Mouse (Mus musculus) thymus, adult 2 months (tissue): ENCODE data around the gene Btbd35f8. TPM values are rescaled to one million over a fixed set of nuclear protein-coding genes. Genes with fewer than 3 reads are reported as not detected.
"Not testable (repeated sequence)": the region's sequence is repeated elsewhere in the genome, so short reads cannot be mapped to it uniquely, and the experiment has no call there.

ENCODE experiments used
- DNase-seq: peaks from one replicate; pipeline ENCODE4 v3.0.0; 2021
- H3K27ac ChIP-seq: fragments of 200-500 bp; 2 replicates; pipeline ENCODE4 v1.5.1; 2012; ENCODE audit warnings: low read length, control low read depth; ENCODE audit not compliant: control insufficient read depth, insufficient read depth
- H3K27me3 ChIP-seq: fragments of 200-500 bp; 2 replicates; pipeline ENCODE4 v1.6.1; 2012; ENCODE audit warnings: mild to moderate bottlenecking, low read length, moderate library complexity, mixed read lengths; ENCODE audit not compliant: control insufficient read depth, insufficient read depth
- H3K36me3 ChIP-seq: fragments of 200-500 bp; 2 replicates; pipeline ENCODE4 v1.6.1; 2012; ENCODE audit warnings: mild to moderate bottlenecking, low read length, moderate library complexity; ENCODE audit not compliant: control insufficient read depth, insufficient read depth
- H3K4me1 ChIP-seq: fragments of 200-500 bp; replicated peaks from 2 replicates; pipeline ENCODE4 v1.6.1; 2012; ENCODE audit warnings: low read length; ENCODE audit not compliant: control insufficient read depth, insufficient read depth
- H3K4me3 ChIP-seq: fragments of 200-500 bp; 2 replicates; pipeline ENCODE4 v1.5.1; 2012; ENCODE audit warnings: mild to moderate bottlenecking, low read length, control low read depth, moderate library complexity; ENCODE audit not compliant: control insufficient read depth, insufficient read depth
- WGBS: fragments of 180-500 bp; shearing (Covaris S2); methylation state at CpG from one replicate; pipeline ENCODE4 v1.1.7; 2018; 5-methylcytosine and 5-hydroxymethylcytosine counted together
- polyA plus RNA-seq: library from polyadenylated mRNA; depleted of rRNA; stranded (reverse); fragments of >200 nt; gene quantifications from 2 replicates; pipeline ENCODE4 v1.2.3, GENCODE M21; 2012; rRNA removed

Gene Btbd35f8
- polyA plus RNA-seq, result not detected in 2 replicates

GRCm38 (mm10) chrX:34450224-34450623 is at the start of gene Btbd35f8:
Gene Btbd35f8, plus strand, starts transcription at chrX:34450524.
- H3K4me3 ChIP-seq, DNase-seq, H3K27ac ChIP-seq, H3K27me3 ChIP-seq, H3K4me1 ChIP-seq, H3K36me3 ChIP-seq: not testable (repeated sequence)
- WGBS, result no CpG with 5 or more reads among the region's 3 CpGs

Other genes with a start within 250 kb of the Btbd35f8 start
- gene Spin2g, start 211.8 kb upstream of the Btbd35f8 start, polyA plus RNA-seq, result not detected in 2 replicates